Mouse (Mus musculus) MEL (cell line): ENCODE results near the gene Immp2l. TPM values are rescaled to one million over a fixed set of nuclear protein-coding genes. Genes with fewer than 3 reads are reported as not detected.

Experiments used
- DNase-seq: peaks from one replicate; pipeline ENCODE4 v3.0.0; 2011; ENCODE audit warnings: low read depth, low spot score
- H3K27ac ChIP-seq: 2 replicates; pipeline ENCODE4 v1.5.1; 2012; ENCODE audit warnings: low read depth, mild to moderate bottlenecking, control low read depth, low read length, moderate library complexity; ENCODE audit not compliant: control insufficient read depth
- H3K27me3 ChIP-seq, 2 experiments: fragments of 150-350 bp in 1 of 2; sonication (generic) in 1 of 2; 2 replicates each; pipeline ENCODE4 v1.6.1; 2012; ENCODE audit warnings: low read length in 2 of 2, mild to moderate bottlenecking in 2 of 2, improper control_type of control experiment in 1 of 2, moderate library complexity in 1 of 2; ENCODE audit not compliant: insufficient read depth in 2 of 2, control insufficient read depth in 1 of 2
- H3K36me3 ChIP-seq, 2 experiments: 2 replicates each; pipeline ENCODE4 v1.6.1; 2012 to 2014; ENCODE audit warnings: low read length in 2 of 2, improper control_type of control experiment in 1 of 2, inconsistent platforms in 1 of 2, mild to moderate bottlenecking in 1 of 2; ENCODE audit not compliant: insufficient read depth in 2 of 2, control insufficient read depth in 1 of 2
- H3K4me1 ChIP-seq, 2 experiments: fragments of 150-350 bp in 1 of 2; sonication (generic) in 1 of 2; 2 replicates each; pipeline ENCODE4 v1.6.1; 2012; ENCODE audit warnings: low read length in 2 of 2, improper control_type of control experiment in 1 of 2, mild to moderate bottlenecking in 1 of 2; ENCODE audit not compliant: insufficient read depth in 2 of 2, control insufficient read depth in 1 of 2
- H3K4me3 ChIP-seq, 2 experiments: fragments of 150-350 bp in 1 of 2; sonication (generic) in 1 of 2; 2 replicates each; pipeline ENCODE4 v1.5.1; 2012; ENCODE audit warnings: low read depth in 2 of 2, low read length in 2 of 2, mild to moderate bottlenecking in 2 of 2, moderate library complexity in 2 of 2, control low read depth in 1 of 2, improper control_type of control experiment in 1 of 2; ENCODE audit not compliant: control insufficient read depth in 1 of 2, insufficient read depth in 1 of 2
- H3K79me2 ChIP-seq: 2 replicates; pipeline ENCODE4 v1.6.1; 2012; ENCODE audit warnings: mild to moderate bottlenecking, low read length, moderate library complexity; ENCODE audit not compliant: control insufficient read depth, poor library complexity, insufficient read depth
- H3K9ac ChIP-seq: 2 replicates; pipeline ENCODE4 v1.6.1; 2012; ENCODE audit warnings: low read depth, mild to moderate bottlenecking, control low read depth, low read length, moderate library complexity; ENCODE audit not compliant: control insufficient read depth, poor library complexity, severe bottlenecking
- H3K9me3 ChIP-seq: fragments of 150-350 bp; sonication (generic); replicated peaks from 2 replicates; pipeline ENCODE4 v1.6.1; 2012; ENCODE audit warnings: mild to moderate bottlenecking, low read length, improper control_type of control experiment, moderate library complexity; ENCODE audit not compliant: insufficient read depth
- BHLHE40 ChIP-seq: IDR thresholded peaks from 2 replicates; pipeline ENCODE4 v1.6.1; 2012; ENCODE audit warnings: low read depth, mild to moderate bottlenecking, inconsistent platforms, low read length, improper control_type of control experiment, borderline replicate concordance
- CTCF ChIP-seq, 3 experiments: IDR thresholded peaks in 2 of 3; conservative IDR thresholded peaks in 1 of 3; 2 replicates each; pipeline ENCODE4 v1.5.1; 2011 to 2012; ENCODE audit warnings: low read length in 3 of 3, low read depth in 2 of 3, mild to moderate bottlenecking in 2 of 3, improper control_type of control experiment in 1 of 3, inconsistent platforms in 1 of 3, mixed read lengths in 1 of 3, moderate library complexity in 1 of 3; ENCODE audit not compliant: control insufficient read depth in 1 of 3, insufficient read depth in 1 of 3, poor library complexity in 1 of 3, severe bottlenecking in 1 of 3
- E2F4 ChIP-seq: IDR thresholded peaks from 2 replicates; pipeline ENCODE4 v1.6.1; 2011; ENCODE audit warnings: low read depth, low read length, improper control_type of control experiment, borderline replicate concordance
- ETS1 ChIP-seq: IDR thresholded peaks from 2 replicates; pipeline ENCODE4 v1.6.1; 2012; ENCODE audit warnings: low read depth, mild to moderate bottlenecking, inconsistent platforms, low read length, improper control_type of control experiment, moderate library complexity
- GABPA ChIP-seq: IDR thresholded peaks from 2 replicates; pipeline ENCODE4 v1.6.1; 2012; ENCODE audit warnings: low read depth, mild to moderate bottlenecking, inconsistent platforms, low read length, improper control_type of control experiment, moderate library complexity
- JUND ChIP-seq: IDR thresholded peaks from 2 replicates; pipeline ENCODE4 v1.6.1; 2011; ENCODE audit warnings: low read depth, mild to moderate bottlenecking, improper control_type of control experiment, low read length
- KAT2A ChIP-seq: conservative IDR thresholded peaks from 2 replicates; pipeline ENCODE4 v1.6.1; 2012; ENCODE audit warnings: low read depth, low read length, improper control_type of control experiment, inconsistent platforms
- MAX ChIP-seq: IDR thresholded peaks from 2 replicates; pipeline ENCODE4 v1.6.1; 2011; ENCODE audit warnings: low read length, improper control_type of control experiment
- MXI1 ChIP-seq: IDR thresholded peaks from 2 replicates; pipeline ENCODE4 v1.6.1; 2011; ENCODE audit warnings: mild to moderate bottlenecking, low read depth, low read length, improper control_type of control experiment
- NELFE ChIP-seq: IDR thresholded peaks from 2 replicates; pipeline ENCODE4 v1.6.1; 2011; ENCODE audit warnings: low read depth, low read length, improper control_type of control experiment
- POLR2A ChIP-seq, 2 experiments: IDR thresholded peaks; 2 replicates each; pipeline ENCODE4 v1.6.1; 2011 to 2012; ENCODE audit warnings: low read length in 2 of 2, mild to moderate bottlenecking in 2 of 2, control low read depth in 1 of 2, improper control_type of control experiment in 1 of 2, low read depth in 1 of 2, moderate library complexity in 1 of 2; ENCODE audit not compliant: control insufficient read depth in 1 of 2, insufficient read depth in 1 of 2, poor library complexity in 1 of 2
- POLR2AphosphoS2 ChIP-seq: IDR thresholded peaks from 2 replicates; pipeline ENCODE4 v1.6.1; 2011; ENCODE audit warnings: low read length, improper control_type of control experiment
- POLR2AphosphoS5 ChIP-seq: IDR thresholded peaks from 2 replicates; pipeline ENCODE4 v1.6.1; 2012; ENCODE audit warnings: low read depth, borderline replicate concordance, mild to moderate bottlenecking, inconsistent platforms, low read length, moderate library complexity, mixed read lengths
- RAD21 ChIP-seq: IDR thresholded peaks from 2 replicates; pipeline ENCODE4 v1.6.1; 2011; ENCODE audit warnings: mild to moderate bottlenecking, low read depth, low read length, improper control_type of control experiment
- RCOR1 ChIP-seq: IDR thresholded peaks from 2 replicates; pipeline ENCODE4 v1.6.1; 2012; ENCODE audit warnings: low read depth, mild to moderate bottlenecking, inconsistent platforms, low read length, improper control_type of control experiment
- SMC3 ChIP-seq: IDR thresholded peaks from 2 replicates; pipeline ENCODE4 v1.6.1; 2011; ENCODE audit warnings: low read depth, low read length, improper control_type of control experiment
- TAL1 ChIP-seq: IDR thresholded peaks from 2 replicates; pipeline ENCODE4 v1.6.1; 2012; ENCODE audit warnings: mild to moderate bottlenecking, inconsistent platforms, low read length, moderate library complexity, mixed read lengths
- TBP ChIP-seq: IDR thresholded peaks from 2 replicates; pipeline ENCODE4 v1.8.0; 2011; ENCODE audit warnings: low read depth, low read length, improper control_type of control experiment
- TCF12 ChIP-seq: IDR thresholded peaks from 2 replicates; pipeline ENCODE4 v1.6.1; 2014; ENCODE audit warnings: low read depth, mild to moderate bottlenecking, inconsistent platforms, low read length, improper control_type of control experiment, moderate library complexity
- USF1 ChIP-seq: IDR thresholded peaks from 2 replicates; pipeline ENCODE4 v1.6.1; 2014; ENCODE audit warnings: low read depth, mild to moderate bottlenecking, inconsistent platforms, low read length, improper control_type of control experiment, moderate library complexity
- USF2 ChIP-seq, 2 experiments: IDR thresholded peaks; 2 replicates each; pipeline ENCODE4 v1.6.1; 2011 to 2012; ENCODE audit warnings: improper control_type of control experiment in 2 of 2, low read length in 2 of 2, borderline replicate concordance in 1 of 2, inconsistent platforms in 1 of 2, low read depth in 1 of 2, mild to moderate bottlenecking in 1 of 2; ENCODE audit not compliant: insufficient read depth in 1 of 2
- ZC3H11A ChIP-seq: IDR thresholded peaks from 2 replicates; pipeline ENCODE4 v1.6.1; 2012; ENCODE audit warnings: low read depth, mild to moderate bottlenecking, inconsistent platforms, low read length, improper control_type of control experiment
- ZKSCAN1 ChIP-seq: IDR thresholded peaks from 2 replicates; pipeline ENCODE4 v1.6.1; 2012; ENCODE audit warnings: low read depth, mild to moderate bottlenecking, inconsistent platforms, low read length, improper control_type of control experiment, moderate library complexity
- ZMIZ1 ChIP-seq: IDR thresholded peaks from 2 replicates; pipeline ENCODE4 v1.6.1; 2012; ENCODE audit warnings: low read depth, mild to moderate bottlenecking, inconsistent platforms, low read length, improper control_type of control experiment, moderate library complexity
- polyA plus RNA-seq, 2 experiments: library from polyadenylated mRNA; stranded (reverse) in 1 of 2; unstranded in 1 of 2; fragments of >175 nt in 1 of 2; fragments of >200 nt in 1 of 2; gene quantifications; 2 replicates each; pipeline versions ENCODE4 v1.2.1 to v1.2.4; 2012; ENCODE audit warnings: low replicate concordance in 2 of 2, low read depth in 1 of 2; ENCODE audit not compliant: insufficient read length in 2 of 2, insufficient read depth in 1 of 2, missing spikeins in 1 of 2
- total RNA-seq: library from RNA; depleted of rRNA; stranded (reverse); fragments of 300-350 nt; gene quantifications from 2 replicates; pipeline ENCODE4 v1.2.3, GENCODE M21; 2012

The Immp2l gene
- total and polyA plus RNA-seq, 3 experiments = 4.0 to 5.0 TPM; not detected in 1

DNA sequence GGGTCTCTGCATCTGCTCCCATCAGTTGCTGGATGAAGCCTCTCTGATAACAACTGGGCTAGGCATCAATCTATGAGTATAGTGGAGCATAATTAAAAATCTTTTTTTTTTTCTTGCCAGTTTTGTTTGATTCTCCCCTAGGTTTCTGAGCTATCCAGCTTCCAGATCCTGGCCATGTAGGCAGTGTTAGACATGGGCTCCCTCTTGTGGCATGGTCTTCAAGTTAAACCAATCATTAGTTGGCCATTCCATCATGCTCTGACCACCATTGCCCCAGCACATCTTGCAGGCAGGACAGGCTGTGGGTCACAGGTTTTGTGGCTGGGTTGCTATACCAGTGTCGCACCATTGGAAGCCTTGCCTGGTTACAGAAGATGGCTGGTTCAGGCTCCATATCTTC, 656.3 kb downstream of the Immp2l start:
- no peak for DNase-seq

DNA sequence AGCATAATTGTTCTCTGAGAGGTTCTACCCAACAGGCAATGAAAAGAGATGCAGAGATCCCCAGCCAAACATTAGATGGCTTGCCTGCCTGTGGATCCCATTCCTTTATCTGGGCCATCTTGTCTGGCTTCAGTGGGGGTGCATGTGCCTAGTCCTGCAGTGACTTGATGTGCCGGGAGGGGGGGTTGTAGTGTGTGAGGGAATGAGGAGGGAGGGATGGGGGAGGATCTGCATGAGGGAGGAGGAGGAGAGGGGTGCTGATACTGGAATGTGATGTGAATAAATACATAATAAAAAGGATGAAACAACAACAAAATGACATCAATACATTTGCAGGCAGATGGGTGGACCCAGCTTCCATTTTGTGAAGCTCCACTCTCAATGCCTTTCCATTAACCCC, 658.3 kb downstream of the Immp2l start:
- no peak for DNase-seq
- H3K27ac ChIP-seq = no peak overlapping the region
- no peaks in the 10 kb centered on the region for H3K27me3 ChIP-seq
- H3K9me3 ChIP-seq = no peaks in the 10 kb centered on the region
- H3K79me2 ChIP-seq = no peaks in the 10 kb centered on the region
- no peaks in the 10 kb centered on the region for H3K4me1 ChIP-seq
- H3K36me3 ChIP-seq = no peaks in the 10 kb centered on the region
- TF ChIP-seq POLR2A (IDR thresholded peaks at IDR 0.05; ENCODE audit: control insufficient read depth in 1 of 2, insufficient read depth in 1 of 2, low read depth in 1 of 2, low read length in 2 of 2, poor library complexity in 1 of 2) = no peak
- no peak for TF ChIP-seq E2F4
- TF ChIP-seq USF1 = no peak
- TF ChIP-seq KAT2A = no peak
- no peak for TF ChIP-seq USF2 (IDR thresholded peaks at IDR 0.05; ENCODE audit: borderline replicate concordance in 1 of 2, insufficient read depth in 1 of 2, low read depth in 1 of 2, low read length in 2 of 2)
- no peak for TF ChIP-seq ZMIZ1
- TF ChIP-seq ZC3H11A = no peak
- no peak for TF ChIP-seq NELFE
- H3K4me3 ChIP-seq = no peak overlapping the region
- H3K9ac ChIP-seq = no peak overlapping the region

More for the DNA sequence above, 656.3 kb downstream of the Immp2l start:
- Histone ChIP-seq H3K36me3 (no peaks in the 10 kb centered on the region), H3K9ac (no peak overlapping the region), H3K4me3 (no peak overlapping the region), H3K27ac (no peak overlapping the region), H3K79me2 (no peaks in the 10 kb centered on the region), H3K4me1 (no peaks in the 10 kb centered on the region), H3K9me3 (no peaks in the 10 kb centered on the region), H3K27me3 (no peaks in the 10 kb centered on the region)
- TF ChIP-seq JUND (no peak), SMC3 (peak; percentile 28; the same call in 1 of the 2 replicates), RAD21 (peak; percentile 19), MXI1 (no peak)

- no peaks in the 10 kb centered on the region for H3K4me1 ChIP-seq
- no peak overlapping the region for H3K4me3 ChIP-seq
- H3K9me3 ChIP-seq = no peaks in the 10 kb centered on the region
- no peak for DNase-seq
- TF ChIP-seq CTCF (IDR thresholded peaks at IDR 0.05 in 2 of 3, conservative IDR thresholded peaks at IDR 0.05 in 1 of 3; ENCODE audit: control insufficient read depth in 1 of 3, insufficient read depth in 1 of 3, low read depth in 2 of 3, low read length in 3 of 3, poor library complexity in 1 of 3, severe bottlenecking in 1 of 3) (no peak), ZMIZ1 (no peak), USF2 (IDR thresholded peaks at IDR 0.05; ENCODE audit: borderline replicate concordance in 1 of 2, insufficient read depth in 1 of 2, low read depth in 1 of 2, low read length in 2 of 2) (no peak), NELFE (no peak), ZKSCAN1 (no peak), TCF12 (no peak), POLR2AphosphoS2 (no peak), POLR2A (IDR thresholded peaks at IDR 0.05; ENCODE audit: control insufficient read depth in 1 of 2, insufficient read depth in 1 of 2, low read depth in 1 of 2, low read length in 2 of 2, poor library complexity in 1 of 2) (no peak), USF1 (no peak), RCOR1 (no peak), TAL1 (no peak), ZC3H11A (no peak), MAX (no peak), ETS1 (no peak), POLR2AphosphoS5 (no peak), GABPA (no peak), TBP (no peak), BHLHE40 (no peak)
- no peaks in the 10 kb centered on the region for H3K79me2 ChIP-seq
- H3K36me3 ChIP-seq = no peaks in the 10 kb centered on the region
- no peak overlapping the region for H3K9ac ChIP-seq
- no peaks in the 10 kb centered on the region for H3K27me3 ChIP-seq
- no peak overlapping the region for H3K27ac ChIP-seq
Observed at GRCm38 (mm10) chr12:41689809-41690208, 665.9 kb downstream of the Immp2l start.
